Mouse (Mus musculus) frontal cortex, postnatal 14 days (tissue): ENCODE measurements around the gene Prkn.

Experiments used
- DNase-seq, 2 experiments: peaks; one replicate each; pipeline ENCODE4 v3.0.0; 2022; ENCODE audit warnings: low spot score in 2 of 2

Prkn gene

DNA sequence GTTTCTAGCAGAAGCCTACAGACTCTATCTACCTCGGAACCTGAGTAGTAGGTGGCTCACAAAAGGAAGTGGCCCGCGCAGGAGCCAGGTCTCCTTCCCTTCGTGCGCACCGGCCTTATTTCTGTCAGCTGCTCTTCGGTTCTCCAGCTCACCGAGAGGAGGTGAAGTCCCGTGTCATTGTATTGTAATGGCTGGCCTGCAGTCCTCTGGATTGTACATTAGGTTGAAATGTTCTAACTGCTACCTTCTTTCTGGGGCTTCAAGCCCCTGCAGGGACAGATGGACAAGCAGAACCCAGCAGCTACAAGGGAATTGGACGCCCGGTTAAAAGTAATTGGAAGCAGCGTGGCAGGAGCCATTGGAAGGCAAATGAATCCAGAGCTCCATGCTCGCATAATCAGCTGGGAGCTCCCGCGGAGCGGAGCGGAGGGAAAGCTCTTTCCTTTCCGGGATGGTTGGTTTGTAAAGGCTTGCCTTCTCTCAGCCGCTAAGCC is 1072.7 kb downstream of the Prkn start:
- peak in 1 of 2 experiments; percentile 32 for DNase-seq

DNA sequence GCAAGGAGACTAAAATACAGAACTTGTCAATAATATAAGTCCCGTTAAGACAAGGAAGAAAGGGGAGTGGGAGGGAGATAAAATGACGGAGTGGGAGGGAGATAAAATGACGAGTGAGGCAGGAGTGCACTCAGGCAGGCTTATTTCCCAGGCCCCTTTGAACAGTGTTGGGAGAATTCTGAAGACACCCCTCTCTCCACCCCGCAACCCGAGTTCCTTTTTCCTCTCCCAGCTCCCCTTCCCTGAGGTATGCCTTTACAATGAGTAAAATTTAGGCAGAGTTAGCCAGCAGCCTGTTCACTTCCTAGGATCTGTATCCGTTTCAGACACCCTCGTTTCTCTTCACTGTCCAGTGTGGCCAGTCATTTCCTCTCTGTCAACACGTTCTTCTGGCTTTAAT is 1073.4 kb downstream of the Prkn start:
- DNase-seq, result no peak

DNA sequence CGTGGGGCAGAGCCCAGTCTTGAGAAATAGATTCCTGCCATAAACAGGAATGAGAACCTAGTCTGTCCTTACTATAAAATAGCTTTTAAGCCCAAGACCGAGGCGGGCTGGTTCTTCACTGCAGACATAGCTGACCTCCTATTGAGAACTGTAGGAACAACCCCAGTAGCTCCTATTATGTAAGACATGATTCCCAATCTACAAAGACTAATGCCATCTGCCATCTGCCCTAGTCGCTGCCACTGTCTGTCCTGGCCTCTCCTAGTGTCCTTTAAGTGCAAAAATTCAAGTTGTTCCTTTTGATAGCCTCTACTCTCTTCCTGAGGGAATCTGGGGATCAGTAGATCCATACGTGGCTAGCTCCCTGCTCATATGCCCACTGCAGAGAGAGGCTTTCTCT is 1074.3 kb downstream of the Prkn start:
- no peak for DNase-seq

DNA sequence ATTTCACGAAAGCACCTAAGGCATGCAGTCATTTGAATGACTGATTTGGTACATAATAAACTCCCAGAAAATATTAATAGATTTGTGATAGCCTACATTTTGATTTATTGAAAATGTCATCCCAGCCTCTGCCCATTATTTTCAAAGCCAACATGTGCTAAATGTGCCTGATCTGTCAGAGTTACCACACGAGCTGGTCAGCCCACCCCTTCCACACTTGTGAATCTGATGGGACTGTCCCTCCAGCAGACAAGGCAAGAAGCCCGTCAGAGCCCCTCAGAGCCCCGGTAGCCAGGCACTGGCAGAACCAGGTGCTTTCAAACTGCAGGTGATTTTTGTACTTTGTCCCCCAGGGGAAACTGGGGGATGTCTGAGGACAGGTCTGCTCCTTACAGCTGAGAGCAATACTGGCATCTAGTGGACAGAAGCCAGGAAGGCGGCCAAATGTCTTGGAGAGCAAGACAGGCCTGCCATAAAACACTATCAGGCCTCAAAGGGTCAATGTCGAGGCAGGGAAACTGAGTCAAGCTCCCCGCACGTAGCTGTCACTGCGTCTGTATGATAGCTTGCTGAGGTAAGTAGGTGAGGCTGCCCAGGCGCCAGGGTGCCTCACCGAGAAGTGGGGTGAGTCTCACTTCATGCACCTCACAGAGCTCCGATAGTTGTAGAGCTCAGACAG is 1078.1 kb downstream of the Prkn start:
- DNase-seq, result peak in 1 of 2 experiments; percentile 46

DNA sequence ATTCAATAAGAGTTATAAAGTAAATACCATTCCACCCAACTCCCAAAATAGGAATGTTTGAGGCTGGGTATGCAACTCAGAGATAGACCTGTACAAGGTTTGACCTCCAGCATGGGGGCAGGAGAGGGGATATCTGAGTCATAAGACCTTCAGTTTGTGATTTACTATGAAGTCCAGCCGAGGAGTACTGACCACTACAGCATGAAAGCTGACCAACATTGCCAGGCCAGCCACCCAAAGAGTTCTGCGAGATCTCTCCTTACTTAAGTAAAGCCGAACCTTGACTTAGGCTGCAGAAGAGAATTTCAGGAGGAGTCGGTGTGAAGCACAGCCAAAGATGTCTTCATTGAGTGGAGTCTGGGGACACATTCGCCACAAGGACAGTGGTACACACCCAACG is 1079.4 kb downstream of the Prkn start:
- DNase-seq, result no peak

DNA sequence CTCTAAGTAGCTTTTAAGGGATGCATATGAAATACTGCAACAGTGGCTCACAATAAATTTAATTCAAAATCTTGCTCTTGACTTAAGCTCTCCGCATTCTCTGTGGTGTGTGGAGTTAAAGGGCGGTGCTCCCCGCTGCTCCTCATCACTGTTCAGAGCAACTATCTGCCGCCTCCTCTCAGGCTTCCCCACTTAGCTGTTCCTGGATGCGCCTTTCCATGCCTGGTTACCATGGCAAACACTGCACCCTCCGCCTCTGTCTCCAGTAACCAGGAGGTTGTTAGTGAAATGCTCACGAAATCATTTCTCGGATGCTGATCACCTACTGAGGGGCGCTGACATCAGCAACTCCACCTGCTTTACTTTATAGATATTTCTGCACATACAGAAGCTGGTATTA is 1080.8 kb downstream of the Prkn start:
- peak; percentile 50 to 67 for DNase-seq

DNA sequence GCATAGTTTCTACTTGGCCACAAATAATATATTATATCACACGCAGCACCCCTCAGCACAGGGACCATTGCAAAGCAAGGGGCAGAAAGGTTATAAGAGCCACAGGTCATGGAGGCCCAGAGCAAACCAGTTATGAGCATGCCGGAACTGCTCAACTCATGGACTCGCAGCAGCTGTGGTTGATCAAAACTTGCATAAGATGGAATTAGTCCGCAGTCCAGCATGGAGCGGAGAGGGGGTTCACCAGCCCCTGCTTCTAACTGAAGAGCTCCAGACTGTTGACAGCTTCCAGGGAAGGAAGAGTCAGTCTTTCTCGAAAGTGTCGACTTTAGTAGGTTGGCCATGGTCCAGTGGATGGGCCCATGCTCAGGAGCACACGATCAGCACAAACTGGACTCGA is 1083.8 kb downstream of the Prkn start:
- no peak for DNase-seq

DNA sequence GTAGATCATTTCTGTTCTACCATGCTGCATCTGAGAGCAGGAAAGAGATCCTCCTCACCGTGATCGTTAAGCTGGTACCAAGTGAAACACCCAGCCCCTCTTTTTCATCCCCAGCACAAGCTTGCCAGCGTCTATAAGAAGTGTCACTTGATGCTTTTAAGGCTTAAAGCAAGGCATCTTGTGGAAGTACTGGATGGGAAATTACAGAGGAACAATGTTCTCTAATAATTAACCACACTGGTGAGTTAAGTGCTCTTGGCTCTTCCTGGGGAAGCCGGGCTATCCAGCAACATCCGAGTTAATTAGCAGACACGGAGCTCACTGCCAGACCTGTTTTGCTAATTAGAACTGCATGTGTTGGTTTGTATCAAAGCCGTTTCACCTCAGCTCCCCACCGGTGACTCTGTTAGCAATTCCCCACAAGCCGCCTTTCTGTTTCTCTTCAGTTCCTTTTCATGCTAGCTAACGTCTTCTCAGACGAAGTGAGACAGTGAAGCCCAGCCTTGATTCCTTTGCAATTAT is 1086.7 kb downstream of the Prkn start:
- DNase-seq, result no peak

DNA sequence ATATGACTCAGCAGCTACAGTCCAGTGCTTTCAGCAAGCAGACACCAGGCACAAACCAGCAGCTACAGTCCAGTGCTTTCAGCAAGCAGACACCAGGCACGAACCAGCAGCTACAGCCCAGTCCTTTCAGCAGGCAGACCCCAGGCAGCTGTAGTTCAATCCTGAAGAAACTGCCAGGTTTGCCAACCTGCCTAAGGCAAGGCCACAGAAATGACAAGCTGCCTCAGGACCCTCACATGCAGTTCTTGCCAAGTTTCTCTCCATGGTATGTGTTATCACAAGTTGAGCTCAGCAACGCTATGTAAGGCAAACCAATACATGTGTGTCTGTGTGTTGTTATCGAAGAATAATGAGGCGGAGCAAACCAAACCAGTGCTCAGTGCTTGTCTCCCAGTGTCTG is 1091.5 kb downstream of the Prkn start:
- DNase-seq, result no peak

DNA sequence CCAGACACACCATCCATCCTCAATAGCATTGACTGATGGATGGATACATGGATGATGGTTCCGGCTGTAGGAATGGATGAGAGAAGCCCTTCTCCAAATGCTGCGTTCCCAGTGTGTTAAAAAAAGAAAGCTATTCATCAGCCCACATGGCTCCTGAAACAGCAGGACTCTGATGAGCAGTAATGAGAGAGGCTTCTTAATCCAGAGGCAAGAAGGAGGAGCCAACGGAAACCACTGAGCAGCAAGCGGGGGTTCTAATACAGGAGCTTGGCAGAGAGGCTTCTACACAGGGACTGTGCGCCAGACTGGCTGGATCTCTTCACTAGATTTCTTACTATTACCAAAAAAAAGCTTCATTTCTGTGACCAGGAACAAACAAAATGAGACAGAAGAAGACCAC is 1093.6 kb downstream of the Prkn start:
- no peak for DNase-seq

DNA sequence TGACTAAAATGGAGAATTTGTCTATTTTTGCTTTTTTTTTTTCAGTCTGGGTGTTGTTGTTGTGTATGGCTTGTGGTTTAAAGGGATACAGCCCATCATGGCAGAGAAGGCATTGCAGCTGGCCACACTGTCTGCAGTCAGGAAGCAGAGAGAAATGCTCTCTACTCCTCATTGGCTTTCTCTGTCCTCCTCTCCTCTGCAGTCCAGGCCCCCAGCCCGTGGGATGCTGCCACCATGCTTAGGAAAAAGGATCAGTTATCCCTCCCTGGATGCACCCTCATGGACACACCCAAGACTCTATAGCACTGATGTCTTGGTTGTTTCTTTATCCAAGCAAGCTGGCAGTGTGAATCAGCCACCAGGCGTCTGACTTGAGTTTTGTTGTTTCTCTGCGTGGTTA is 1107.3 kb downstream of the Prkn start:
- DNase-seq, result no peak

DNA sequence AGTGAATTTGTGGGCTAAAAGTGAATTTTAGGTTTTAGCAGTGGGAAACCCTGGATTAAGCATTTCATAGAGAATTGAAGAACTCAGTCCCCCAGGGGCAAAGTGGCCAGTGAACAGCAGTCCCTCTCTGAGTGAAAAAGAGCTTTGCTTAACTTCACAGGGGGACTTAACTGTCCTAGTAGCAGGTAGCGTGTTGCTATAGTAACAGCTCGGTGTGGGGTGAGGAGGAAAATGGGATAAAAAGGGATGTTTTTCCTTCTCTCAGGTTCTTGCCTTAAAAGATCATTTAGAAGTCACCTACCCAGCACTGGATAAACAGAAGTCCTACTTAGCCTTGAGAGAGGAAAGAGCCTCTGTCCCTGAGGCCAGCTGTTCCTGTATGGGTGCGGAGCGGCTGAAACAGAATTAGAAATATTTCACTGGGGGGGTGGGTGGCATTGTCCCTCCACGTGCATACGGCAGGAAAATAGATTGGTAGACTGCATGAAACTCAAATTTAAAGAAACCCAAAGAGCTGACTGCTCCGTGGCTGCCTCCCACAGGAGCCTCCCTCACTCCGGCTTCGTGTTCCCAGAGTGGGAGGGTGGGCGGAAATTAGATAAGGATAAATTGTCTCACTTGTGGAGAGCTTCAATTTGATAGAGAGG is 1109.5 kb downstream of the Prkn start:
- DNase-seq, result peak in 1 of 2 experiments; percentile 29

DNA sequence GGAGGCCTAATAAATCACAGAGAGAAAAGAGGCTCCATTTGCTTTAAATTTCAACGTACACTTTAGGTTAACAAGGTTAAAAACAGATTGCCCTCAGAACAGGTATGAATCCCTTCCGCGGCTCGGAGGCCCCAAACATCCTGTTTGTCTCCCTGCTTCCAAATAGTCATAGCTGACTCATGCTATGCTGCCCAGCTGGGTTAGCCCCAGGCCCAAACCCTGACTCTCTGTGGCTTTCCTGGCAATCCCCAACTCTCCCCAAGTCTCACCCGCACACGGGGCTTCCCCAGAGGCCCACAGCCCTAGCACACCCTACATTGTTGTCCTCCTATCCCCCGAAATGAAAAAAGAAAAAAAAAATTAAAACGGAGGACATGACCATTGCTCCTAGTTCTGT is 1110.0 kb downstream of the Prkn start:
- no peak for DNase-seq

DNA sequence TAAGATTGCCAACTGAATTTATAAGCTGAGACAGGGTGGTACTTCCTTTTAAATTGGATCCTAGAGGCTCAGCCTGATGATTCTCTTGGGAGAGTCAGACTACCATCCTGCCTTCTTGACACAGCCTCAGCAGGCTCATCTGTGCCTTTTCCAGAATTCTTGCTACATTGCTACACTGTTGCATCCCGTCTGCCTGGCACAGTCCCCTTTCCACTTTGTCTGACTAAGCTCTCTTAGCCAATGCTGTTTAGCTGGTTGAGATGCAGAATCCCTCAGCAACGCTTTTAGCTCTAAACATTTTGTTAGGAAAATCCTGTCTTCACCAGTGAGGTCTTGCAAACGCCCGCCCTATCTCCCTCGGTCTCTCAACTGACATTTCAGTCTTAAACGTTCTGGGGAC is 1115.1 kb downstream of the Prkn start:
- no peak for DNase-seq

DNA sequence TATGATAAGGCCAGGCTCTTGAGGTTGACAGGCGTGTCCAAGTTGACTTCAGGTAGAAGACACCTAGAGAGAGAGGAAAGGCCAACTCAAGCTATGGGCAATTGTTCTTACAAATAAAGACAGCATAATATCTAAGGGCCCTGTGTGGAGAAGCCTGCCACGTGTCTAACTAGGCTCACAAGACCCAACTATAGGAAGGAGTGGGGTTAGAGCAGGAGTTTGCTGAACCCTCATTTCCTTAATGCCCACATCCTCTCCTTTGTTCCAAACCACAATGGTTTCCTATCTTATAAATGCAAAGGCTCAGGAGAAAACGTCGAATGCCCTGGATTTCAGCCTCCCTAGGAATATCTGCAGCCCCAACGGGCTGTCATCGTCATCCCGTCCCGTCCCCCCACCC is 1120.3 kb downstream of the Prkn start:
- DNase-seq, result no peak

DNA sequence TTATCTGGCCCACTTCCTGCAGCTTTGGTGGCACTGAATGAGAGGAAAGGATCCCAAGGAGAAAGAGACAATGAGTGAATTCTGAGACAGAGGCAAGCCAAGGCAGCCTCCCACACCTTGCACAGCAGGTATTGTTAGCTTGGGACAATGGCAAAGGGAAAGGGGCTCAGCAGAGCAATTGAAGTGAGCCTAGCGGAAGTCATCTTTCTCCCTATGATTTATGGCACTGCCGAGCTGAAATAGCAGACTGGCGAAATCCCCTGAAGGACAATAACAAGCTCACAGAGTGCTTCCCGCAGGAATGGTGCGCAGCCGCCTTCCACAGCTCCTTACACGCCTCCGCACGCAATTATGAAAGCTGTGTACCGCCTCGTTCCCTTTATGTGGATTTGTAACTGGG is 1122.6 kb downstream of the Prkn start:
- peak in 1 of 2 experiments; percentile 31 for DNase-seq

DNA sequence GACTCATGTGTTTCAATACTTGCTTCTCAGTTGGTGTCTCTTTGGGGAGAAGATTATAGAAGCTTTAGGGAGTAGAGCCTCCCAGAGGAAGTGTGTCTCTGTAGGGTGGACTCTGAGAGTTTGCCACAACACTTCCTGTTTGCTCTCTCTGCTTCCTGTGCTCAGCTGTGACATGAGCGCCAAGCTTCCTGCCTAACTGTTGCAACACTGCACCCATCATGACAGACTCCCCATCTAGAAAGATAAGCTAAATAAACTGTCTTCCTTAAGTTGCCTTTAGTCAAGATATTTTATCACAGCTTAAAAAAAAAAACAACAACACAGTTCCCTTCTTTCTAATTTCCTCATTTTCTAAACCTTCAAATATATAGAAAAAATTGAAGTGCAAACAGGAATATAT is 1130.0 kb downstream of the Prkn start:
- no peak for DNase-seq

DNA sequence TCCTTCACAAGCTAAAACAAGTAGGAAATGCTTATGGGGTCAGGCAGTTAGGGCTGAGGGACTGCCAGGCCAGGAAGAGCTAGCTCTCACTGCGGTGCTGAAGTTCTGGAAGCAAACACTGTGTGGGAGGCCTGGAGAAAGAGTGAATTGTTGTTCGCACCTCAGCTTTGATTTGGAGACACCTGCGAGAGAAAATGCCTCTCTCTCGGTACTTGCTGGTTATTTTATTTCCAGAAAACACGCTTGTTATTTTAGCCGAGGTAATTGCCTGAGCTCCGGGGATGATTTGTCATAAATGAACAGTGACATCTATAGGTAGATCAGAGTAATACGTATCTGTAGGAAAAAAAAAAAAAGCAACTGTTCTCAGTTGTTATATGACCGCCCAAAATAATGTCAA is 1132.4 kb downstream of the Prkn start:
- DNase-seq, result no peak

DNA sequence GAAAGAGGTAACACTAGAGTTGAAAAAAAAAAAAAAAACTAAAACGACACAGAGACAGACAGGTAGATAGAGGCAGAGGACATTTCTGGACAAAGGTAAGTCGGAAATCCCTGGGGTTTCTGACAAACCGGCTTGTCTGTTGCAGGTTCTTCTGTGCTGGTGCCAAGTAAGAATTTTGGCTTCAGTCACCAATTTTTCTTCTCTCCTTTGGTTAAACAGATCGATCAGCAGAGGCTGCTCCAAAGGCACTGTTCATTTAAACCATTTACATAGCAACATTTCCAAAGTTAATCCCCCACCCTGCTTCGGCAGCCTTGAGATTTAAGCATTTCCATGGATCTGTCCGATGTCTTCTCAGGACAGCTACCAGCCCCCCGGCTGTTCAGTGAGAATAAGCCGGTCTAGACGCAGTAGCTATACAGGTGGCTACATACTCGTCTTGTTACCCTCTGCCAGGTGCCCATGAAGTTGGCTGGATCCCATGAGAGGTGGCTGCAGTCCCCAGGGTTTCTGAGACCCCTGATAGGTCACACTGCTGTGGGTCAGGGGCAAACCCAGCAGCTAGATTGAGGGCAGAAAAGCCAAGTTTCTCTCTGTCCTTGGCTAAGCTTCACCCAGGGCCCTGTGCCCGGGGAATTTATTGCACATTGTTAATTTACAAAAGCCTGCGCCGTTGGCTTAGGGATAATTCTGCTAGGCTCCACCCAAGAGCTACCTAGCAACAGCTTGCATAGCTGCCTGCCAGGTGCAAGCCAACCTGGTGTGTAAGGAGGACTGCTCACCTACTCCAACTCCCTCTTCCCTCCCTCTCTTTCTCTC is 1133.0 kb downstream of the Prkn start:
- DNase-seq, result no peak

DNA sequence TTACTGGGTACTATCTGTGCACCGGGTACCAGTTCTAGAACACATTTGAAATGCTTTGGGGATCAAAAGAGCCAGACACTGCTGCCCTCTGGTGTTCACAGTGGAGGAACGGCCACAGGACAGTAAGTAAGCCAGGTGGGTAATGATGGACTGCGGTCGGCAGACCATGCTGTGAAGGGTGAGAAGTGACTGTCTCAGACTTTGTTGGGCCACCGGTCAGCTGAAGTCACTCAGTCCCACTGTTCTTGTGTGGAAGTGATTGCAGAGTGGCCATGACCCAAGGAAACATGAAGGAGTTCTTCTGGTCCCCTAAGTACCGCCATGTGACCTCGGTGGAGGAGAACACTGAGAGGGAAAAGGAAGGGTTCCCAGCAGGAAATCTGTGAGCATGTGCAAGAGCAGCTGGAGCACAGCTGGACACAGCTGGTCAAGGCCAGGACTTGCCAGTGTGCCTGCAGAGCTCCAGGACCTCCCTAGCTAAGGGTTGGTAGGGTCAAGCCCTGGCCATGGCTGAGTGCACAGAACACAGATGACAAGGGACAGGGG is 1135.0 kb downstream of the Prkn start:
- peak in 1 of 2 experiments; percentile 49 for DNase-seq

DNA sequence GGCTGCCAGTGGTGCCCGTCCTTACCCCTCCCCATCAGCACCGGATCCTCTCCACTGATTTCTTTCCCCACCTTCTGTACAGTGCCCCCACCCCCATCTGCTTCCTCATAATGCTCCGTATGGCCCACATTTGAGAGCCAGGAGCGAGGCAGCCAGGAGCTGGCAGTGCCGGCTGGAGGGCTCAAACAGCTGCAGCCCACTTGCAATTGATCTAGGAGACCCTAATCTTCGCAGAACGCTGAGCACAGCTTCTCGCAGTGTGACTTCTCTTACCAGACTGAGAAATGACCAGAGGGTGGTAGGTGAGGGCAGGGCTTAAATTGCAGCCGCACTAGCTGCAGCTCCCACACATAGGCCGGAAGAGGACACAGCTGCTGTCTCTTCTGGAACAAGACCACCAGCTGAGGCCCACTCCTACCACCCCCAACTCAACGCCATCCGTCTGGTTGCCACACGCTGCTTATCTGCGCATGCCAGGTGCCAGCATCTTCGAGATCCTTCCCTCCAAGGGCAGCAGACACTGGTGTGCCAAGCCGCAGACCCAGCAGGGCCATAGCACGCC is 1138.2 kb downstream of the Prkn start:
- no peak for DNase-seq

DNA sequence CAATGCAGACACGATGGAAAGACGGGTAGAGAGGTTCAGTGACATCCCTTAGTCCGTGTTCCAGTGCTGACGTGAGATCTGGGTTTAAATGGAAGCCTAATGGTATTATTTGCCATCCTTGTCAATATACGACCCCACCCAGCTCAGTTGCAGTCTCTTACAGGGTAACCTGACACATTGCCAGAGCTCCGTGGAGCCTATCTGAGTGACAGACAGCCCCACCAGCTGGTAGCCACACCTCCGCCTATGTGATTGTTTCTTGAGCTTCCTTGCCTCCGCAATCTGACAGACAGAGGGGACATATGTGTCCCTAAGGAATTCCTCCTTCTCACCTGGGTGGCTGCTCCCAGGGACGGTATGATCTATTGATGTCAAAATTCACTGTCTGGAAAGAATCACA is 1141.5 kb downstream of the Prkn start:
- no peak for DNase-seq
